Mouse (Mus musculus) spleen, adult 2 months (tissue): Measurements from ENCODE around the gene Stap2. TPM values are rescaled to one million over a fixed set of nuclear protein-coding genes. Genes with fewer than 3 reads are reported as not detected.

Source experiments
- DNase-seq, 2 experiments: peaks; one replicate each; pipeline versions ENCODE4 v3.0.0 to v3.0.0-alpha.2; 2012 to 2021; ENCODE audit warnings: low spot score in 2 of 2, low read depth in 1 of 2
- H3K27ac ChIP-seq: fragments of 200-500 bp; 2 replicates; pipeline ENCODE4 v1.5.1; 2012; ENCODE audit warnings: low read length, inconsistent platforms; ENCODE audit not compliant: insufficient read depth
- H3K27me3 ChIP-seq: fragments of 200-500 bp; 2 replicates; pipeline ENCODE4 v1.6.1; 2012; ENCODE audit warnings: mild to moderate bottlenecking, moderate library complexity, low read length, inconsistent platforms; ENCODE audit not compliant: control insufficient read depth, insufficient read depth
- H3K36me3 ChIP-seq: fragments of 200-500 bp; 2 replicates; pipeline ENCODE4 v1.6.1; 2012; ENCODE audit warnings: mild to moderate bottlenecking, low read length, inconsistent platforms; ENCODE audit not compliant: control insufficient read depth, insufficient read depth
- H3K4me1 ChIP-seq: fragments of 200-500 bp; 2 replicates; pipeline ENCODE4 v1.6.1; 2011; ENCODE audit warnings: inconsistent platforms; ENCODE audit not compliant: control insufficient read depth, insufficient read depth, insufficient read length
- H3K4me3 ChIP-seq: fragments of 200-500 bp; 2 replicates; pipeline ENCODE4 v1.5.1; 2011; ENCODE audit warnings: mild to moderate bottlenecking, inconsistent platforms; ENCODE audit not compliant: insufficient read depth, insufficient read length; ENCODE audit errors: extremely low read depth
- CTCF ChIP-seq: fragments of 200-500 bp; IDR thresholded peaks from 2 replicates; pipeline ENCODE4 v1.5.1; 2011; ENCODE audit warnings: mild to moderate bottlenecking, inconsistent platforms; ENCODE audit not compliant: insufficient read depth, insufficient read length, insufficient replicate concordance; ENCODE audit errors: extremely low read depth
- POLR2A ChIP-seq: fragments of 200-500 bp; IDR thresholded peaks from 2 replicates; pipeline ENCODE4 v1.6.1; 2011; ENCODE audit warnings: low read depth, low read length, inconsistent platforms
- WGBS: fragments of 180-500 bp; shearing (Covaris S2); methylation state at CpG from one replicate; pipeline ENCODE4 v1.1.7; 2018; 5-methylcytosine and 5-hydroxymethylcytosine counted together
- polyA plus RNA-seq: library from polyadenylated mRNA; depleted of rRNA; stranded (reverse); fragments of >200 nt; gene quantifications from 2 replicates; pipeline ENCODE4 v1.2.3, GENCODE M21; 2012

Gene Stap2
- polyA plus RNA-seq, 1 experiment, result 12.0 TPM

- Histone ChIP-seq H3K4me3 (no peak overlapping the region), H3K36me3 (0 out of 2 replicates have a peak, but pooled peaks cover 1% of the 10 kb centered on the region), H3K27ac (no peak overlapping the region), H3K4me1 (peaks cover 7% of the 10 kb centered on the region; the same call in 1 of the 2 replicates), H3K27me3 (no peaks in the 10 kb centered on the region)
- no peak for TF ChIP-seq POLR2A
- TF ChIP-seq CTCF, result no peak
- DNase-seq, result no peak
- 87% methylated on average over 6 of the region's 6 CpGs for WGBS
These were observed 48.8 kb downstream of the Stap2 start for GRCm38 (mm10) chr17:55956591-55956990.

GRCm38 (mm10) chr17:55956129-55956528 lies 49.3 kb downstream of the Stap2 start:
- DNase-seq, result no peak
- H3K4me1 ChIP-seq, result peaks cover 7% of the 10 kb centered on the region; the same call in 1 of the 2 replicates
- no peak for TF ChIP-seq CTCF
- no peak for TF ChIP-seq POLR2A
- H3K27ac ChIP-seq, result no peak overlapping the region
- H3K36me3 ChIP-seq, result 0 out of 2 replicates have a peak, but pooled peaks cover 1% of the 10 kb centered on the region
- no peak overlapping the region for H3K4me3 ChIP-seq
- 89% methylated on average over 26 of the region's 26 CpGs for WGBS
- H3K27me3 ChIP-seq, result no peaks in the 10 kb centered on the region

- DNase-seq, result no peak
- H3K4me3 ChIP-seq, result no peak overlapping the region
- no peak for TF ChIP-seq POLR2A
- TF ChIP-seq CTCF, result no peak
These were observed 51.2 kb downstream of the Stap2 start for GRCm38 (mm10) chr17:55954229-55954628.

GRCm38 (mm10) chr17:55953751-55954150 lies 51.6 kb downstream of the Stap2 start:
- no peak overlapping the region for H3K27ac ChIP-seq
- DNase-seq, result no peak
- 58% methylated on average over 6 of the region's 6 CpGs for WGBS
- peaks cover 6% of the 10 kb centered on the region; the same call in 1 of the 2 replicates for H3K4me1 ChIP-seq
- no peaks in the 10 kb centered on the region for H3K36me3 ChIP-seq
- H3K27me3 ChIP-seq, result no peaks in the 10 kb centered on the region
- TF ChIP-seq CTCF (no peak), POLR2A (no peak)
- no peak overlapping the region for H3K4me3 ChIP-seq

More at GRCm38 (mm10) chr17:55954229-55954628, 51.2 kb downstream of the Stap2 start:
- WGBS, result 20% methylated on average over 16 of the region's 16 CpGs
- H3K4me1 ChIP-seq, result peaks cover 6% of the 10 kb centered on the region; the same call in 1 of the 2 replicates
- H3K27ac ChIP-seq, result no peak overlapping the region
- H3K27me3 ChIP-seq, result no peaks in the 10 kb centered on the region
- H3K36me3 ChIP-seq, result no peaks in the 10 kb centered on the region

- DNase-seq, result peak in 1 of 2 experiments; percentile 61
- peak within 1 kb of the TSS; percentile 80 for H3K27ac ChIP-seq
- peak within 1 kb of the TSS; percentile 29 for H3K4me3 ChIP-seq
- peaks cover 2% of the 10 kb centered on the region; the same call in 1 of the 2 replicates for H3K4me1 ChIP-seq
- no peaks in the 10 kb centered on the region for H3K27me3 ChIP-seq
- 20% methylated on average over 6 of the region's 6 CpGs for WGBS
- H3K36me3 ChIP-seq, result no peaks in the 10 kb centered on the region
- TF ChIP-seq POLR2A (no peak), CTCF (no peak)
These were observed 52.8 kb downstream of the Stap2 start, which contains the start of gene Ebi3 for GRCm38 (mm10) chr17:55952447-55953027. Ebi3 (plus strand) TSS chr17:55952640.

GRCm38 (mm10) chr17:55952041-55952440 lies 53.3 kb downstream of the Stap2 start:
- Histone ChIP-seq H3K4me3 (no peak overlapping the region), H3K27ac (no peak overlapping the region), H3K27me3 (no peaks in the 10 kb centered on the region), H3K36me3 (no peaks in the 10 kb centered on the region), H3K4me1 (peaks cover 2% of the 10 kb centered on the region; the same call in 1 of the 2 replicates)
- TF ChIP-seq CTCF, result no peak
- TF ChIP-seq POLR2A, result no peak
- DNase-seq, result no peak

- H3K4me1 ChIP-seq, result peaks cover 2% of the 10 kb centered on the region; the same call in 1 of the 2 replicates
- DNase-seq, result no peak
- H3K27me3 ChIP-seq, result no peaks in the 10 kb centered on the region
- no peak overlapping the region for H3K4me3 ChIP-seq
- 92% methylated on average over 9 of the region's 9 CpGs for WGBS
- no peak overlapping the region for H3K27ac ChIP-seq
- TF ChIP-seq POLR2A, result no peak
- TF ChIP-seq CTCF, result no peak
- no peaks in the 10 kb centered on the region for H3K36me3 ChIP-seq
These were observed 54.8 kb downstream of the Stap2 start for GRCm38 (mm10) chr17:55950601-55951000.
